Mouse (Mus musculus) frontal cortex, adult (tissue): ENCODE measurements around the gene Fgd2.
A peak's percentile ranks its signal among the peaks of the same experiment; 100 is the strongest.
"Not testable (repeated sequence)": the region's sequence is repeated elsewhere in the genome, so short reads cannot be mapped to it uniquely, and the experiment has no call there.

Source experiments
- ATAC-seq: cut with Nextera tagmentation; 2 replicates; pipeline ENCODE4 v1.9.2; 2017; ENCODE audit warnings: mild to moderate bottlenecking, moderate library complexity, mixed read lengths; ENCODE audit not compliant: low TSS enrichment

Gene Fgd2

DNA sequence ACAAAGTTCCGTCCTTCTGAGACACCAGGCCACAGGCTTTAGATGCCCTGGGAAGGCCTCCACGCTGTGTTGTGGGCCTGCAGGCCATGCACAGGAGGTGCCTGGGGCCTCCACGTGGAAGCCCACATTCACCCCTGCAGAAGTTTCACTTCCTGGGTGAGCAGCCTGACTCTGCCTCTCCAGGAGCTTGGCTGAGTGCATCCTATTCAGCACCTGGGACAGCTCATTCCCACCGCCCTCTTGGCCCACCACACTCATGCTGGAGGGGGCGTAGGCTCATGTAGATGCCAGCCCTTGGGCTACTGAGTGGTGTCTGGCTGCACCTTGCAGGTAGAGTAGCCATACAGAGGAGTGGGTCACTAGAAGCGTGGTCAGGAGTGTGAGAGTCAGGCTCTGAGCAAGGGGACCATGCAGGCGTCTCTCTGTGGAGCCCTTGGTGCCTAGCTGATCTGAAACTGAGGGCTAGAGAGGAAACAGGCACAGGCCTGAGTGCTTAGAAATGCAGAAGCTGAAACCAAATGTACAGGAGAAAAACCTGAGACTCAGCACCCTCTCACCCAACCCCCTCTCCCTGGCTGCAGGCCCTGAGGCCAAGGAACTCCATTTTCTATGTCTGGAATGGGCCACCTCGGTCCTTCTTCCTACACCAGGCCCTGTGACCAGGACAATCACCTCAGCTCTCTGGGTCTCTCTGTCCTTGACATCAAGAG lies 1.4 kb downstream of the Fgd2 start:
- no peak for ATAC-seq

GRCm38 (mm10) chr17:29363109-29363508 lies 2.4 kb downstream of the Fgd2 start:
- ATAC-seq: no peak

GRCm38 (mm10) chr17:29365105-29365621 lies 4.4 kb downstream of the Fgd2 start:
- no peak for ATAC-seq

DNA sequence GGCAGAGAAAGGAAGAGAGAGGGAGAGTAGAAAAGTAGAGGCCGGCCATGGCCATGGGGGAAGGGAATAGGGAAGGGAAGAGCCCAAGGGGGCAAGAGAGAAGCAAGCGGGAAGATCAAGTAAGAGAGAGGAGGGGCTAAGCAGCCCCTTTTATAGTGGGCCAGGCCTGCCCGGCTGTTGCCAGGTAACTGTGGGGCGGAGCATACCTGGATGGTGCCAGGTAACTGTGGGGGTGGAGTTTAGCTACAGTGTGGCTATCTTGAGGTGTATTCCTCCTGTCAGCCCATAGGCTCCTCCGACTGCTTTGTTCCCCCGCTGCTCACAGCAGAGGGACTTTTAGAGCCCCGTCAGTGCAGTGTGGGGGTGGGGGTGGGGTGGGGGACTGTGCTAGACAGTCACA lies 8.0 kb downstream of the Fgd2 start:
- ATAC-seq: no peak

DNA sequence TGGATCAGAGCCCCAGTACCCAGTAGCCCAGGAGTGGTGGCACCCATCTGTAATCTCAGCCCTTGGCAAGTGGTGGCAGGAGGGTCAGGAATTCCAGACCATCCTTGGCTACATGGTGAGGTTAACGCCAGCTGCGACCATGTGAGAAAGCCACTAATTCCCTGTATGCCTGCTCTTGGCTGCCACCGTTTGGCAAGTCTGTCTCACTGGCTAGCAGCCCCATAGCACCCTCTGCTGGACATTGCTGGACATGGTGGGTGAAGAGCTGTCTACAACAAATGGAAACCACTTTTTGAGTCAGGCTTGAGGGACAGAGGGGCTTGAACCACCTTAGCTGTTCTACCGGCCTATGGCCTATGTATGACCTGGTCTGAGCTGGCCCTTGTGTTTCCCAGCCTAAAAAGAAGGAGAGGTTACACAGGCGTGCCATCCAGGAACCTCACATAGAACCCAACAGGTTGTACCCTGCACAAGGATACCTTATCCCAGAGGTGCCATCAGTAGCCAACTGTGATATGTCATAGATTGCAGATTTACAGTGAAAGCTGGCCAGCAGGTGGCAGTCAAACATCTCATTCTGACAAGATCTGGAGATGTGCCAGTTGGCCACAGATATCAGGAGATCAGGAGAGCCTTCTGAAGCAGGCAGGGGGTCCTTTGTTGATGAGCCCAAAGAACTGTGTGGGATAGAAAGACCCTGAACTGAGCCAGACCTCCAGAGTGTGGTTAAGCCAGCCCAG lies 10.4 kb downstream of the Fgd2 start:
- ATAC-seq: peak; percentile 86

- ATAC-seq: no peak
Observed at GRCm38 (mm10) chr17:29375871-29376270, 15.2 kb downstream of the Fgd2 start.

DNA sequence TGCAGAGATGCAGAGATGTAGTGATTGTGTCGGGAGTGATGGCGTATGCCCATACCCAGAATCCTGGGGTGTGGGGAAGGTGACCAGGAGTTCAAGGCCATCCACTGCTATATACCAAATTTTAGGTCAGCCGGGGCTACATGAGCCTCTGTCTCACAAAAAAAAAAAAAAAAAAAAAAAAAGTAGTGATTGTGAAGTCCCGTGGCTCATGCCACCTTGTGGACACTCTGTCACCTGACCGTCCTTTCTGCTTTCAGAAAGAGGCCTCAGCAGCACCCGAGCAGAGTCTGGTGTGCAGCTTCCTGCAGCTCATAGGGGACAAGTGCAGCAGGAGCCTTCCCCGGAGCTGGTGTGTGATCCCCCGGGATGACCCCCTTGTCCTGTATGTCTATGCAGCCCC lies 17.3 kb downstream of the Fgd2 start:
- no peak for ATAC-seq

- ATAC-seq: no peak
Observed at GRCm38 (mm10) chr17:29380241-29380640, 19.5 kb downstream of the Fgd2 start.

DNA sequence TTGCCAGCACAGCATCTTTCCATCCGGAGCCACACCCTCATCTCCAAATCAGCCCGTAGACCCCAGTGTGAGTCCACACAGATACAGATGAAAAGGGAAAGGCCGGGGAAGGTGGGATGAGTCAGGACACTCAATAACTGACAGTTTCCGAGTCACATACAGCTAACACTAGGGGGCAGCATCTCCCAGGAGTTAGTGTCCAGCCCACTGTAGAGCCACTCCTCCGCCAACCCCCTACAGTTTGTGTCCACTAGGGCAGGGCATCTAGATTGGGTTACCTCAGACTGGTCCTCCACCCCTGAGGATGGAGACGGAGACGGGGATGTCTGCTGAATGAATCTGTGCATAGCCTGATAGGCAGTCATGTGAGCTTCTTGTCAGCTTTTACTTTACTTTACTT lies 20.8 kb downstream of the Fgd2 start:
- peak; percentile 62; the same call in 1 of the 2 replicates for ATAC-seq

DNA sequence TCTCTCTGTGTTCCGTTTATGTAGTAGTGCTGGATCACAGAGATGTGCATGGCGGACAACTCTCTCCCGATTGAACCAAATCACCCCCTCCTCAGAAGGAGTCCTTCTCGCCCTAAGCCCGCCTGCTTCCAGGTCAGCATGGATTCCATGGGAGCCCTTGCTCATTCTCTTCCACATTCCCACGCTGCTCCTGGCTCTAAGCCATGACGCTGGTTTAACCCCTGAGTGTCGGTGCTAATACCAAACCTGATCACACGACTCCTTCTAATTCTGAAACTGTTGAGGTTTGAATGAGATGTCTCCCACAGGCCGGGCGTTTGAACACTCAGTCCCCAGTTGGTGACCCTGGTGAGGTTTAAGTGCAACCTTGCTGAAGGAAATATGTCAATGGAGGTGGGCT lies 21.7 kb downstream of the Fgd2 start:
- no peak for ATAC-seq

GRCm38 (mm10) chr17:29383923-29384322 lies 23.2 kb downstream of the Fgd2 start:
- ATAC-seq: no peak

- no peak for ATAC-seq
Observed at GRCm38 (mm10) chr17:29384850-29385438, 24.2 kb downstream of the Fgd2 start.

- no peak for ATAC-seq
Observed at GRCm38 (mm10) chr17:29385746-29386145, 25.0 kb downstream of the Fgd2 start.

- no peak for ATAC-seq
Observed at GRCm38 (mm10) chr17:29388978-29389377, 28.3 kb downstream of the Fgd2 start.

DNA sequence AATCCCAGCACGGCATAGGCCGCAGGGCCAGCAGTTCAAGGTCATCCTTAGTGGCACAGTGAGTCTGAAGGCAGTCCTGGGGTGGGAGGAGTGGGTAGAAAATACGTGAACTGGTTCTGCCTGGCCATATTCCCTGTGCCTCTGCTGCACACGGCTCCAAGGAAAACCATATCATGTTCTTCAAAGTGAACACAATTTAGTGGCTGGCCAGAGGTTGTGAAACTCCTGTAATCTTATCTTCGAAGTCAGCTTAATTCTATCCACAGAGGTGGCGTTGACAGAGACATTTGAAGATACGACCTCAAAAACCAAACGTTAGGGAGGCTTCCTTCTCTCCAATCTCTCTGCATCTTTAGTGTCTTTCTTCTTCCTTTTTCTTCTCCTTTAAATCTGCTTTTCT lies 30.6 kb downstream of the Fgd2 start:
- no peak for ATAC-seq

- ATAC-seq: no peak
Observed at GRCm38 (mm10) chr17:29393335-29394089, 32.8 kb downstream of the Fgd2 start.

DNA sequence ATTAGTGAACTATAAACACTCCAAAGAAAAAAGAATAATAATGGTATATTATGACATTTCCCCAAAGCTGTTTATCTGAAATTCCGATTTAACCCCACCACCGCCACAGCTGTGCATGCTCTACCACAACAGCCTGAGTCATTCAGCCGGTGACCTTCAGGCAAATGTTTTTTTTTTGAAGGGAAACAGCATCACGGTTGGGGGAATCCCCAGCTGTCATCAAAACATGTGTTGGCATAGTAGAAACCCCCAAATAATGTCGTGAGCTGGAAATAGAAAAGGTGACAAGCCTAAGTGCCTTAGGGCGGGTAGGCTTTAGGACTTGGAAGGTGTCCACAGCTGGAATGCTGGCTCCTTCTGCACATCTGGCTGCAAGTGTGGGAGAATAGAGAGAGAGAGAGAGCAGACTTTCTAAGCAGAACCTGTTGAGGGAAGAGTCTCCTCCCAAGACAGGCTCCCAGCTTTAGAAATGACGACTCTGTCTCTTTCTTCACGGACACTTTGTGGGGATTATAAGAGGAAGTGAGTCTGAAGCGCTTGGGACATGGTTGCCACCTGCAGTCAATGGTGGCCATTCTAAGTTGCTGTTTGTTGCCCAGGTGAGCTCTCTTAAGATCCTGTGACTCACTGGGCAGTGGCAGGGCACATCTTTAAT lies 33.5 kb downstream of the Fgd2 start:
- no peak for ATAC-seq

DNA sequence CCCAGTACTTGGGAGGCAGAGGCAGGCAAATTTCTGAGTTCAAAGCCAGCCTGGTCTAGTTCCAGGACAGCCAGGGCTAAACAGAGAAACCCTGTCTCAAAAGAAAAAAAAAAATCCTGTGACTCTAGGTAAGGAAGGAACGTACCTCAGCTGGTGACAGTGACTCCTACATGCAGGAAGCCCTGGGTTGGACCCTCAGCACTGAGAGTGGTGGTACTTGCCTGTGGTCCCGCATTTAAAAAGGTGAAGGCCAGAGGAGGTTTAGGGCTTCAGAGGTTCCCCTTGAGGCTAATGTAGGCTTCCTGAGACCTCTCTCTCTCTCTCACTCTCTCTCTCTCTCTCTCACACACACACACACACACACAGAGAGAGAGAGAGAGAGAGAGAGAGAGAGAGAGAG lies 34.0 kb downstream of the Fgd2 start:
- ATAC-seq: not testable (repeated sequence)

- ATAC-seq: no peak
Observed at GRCm38 (mm10) chr17:29395381-29395780, 34.7 kb downstream of the Fgd2 start.

DNA sequence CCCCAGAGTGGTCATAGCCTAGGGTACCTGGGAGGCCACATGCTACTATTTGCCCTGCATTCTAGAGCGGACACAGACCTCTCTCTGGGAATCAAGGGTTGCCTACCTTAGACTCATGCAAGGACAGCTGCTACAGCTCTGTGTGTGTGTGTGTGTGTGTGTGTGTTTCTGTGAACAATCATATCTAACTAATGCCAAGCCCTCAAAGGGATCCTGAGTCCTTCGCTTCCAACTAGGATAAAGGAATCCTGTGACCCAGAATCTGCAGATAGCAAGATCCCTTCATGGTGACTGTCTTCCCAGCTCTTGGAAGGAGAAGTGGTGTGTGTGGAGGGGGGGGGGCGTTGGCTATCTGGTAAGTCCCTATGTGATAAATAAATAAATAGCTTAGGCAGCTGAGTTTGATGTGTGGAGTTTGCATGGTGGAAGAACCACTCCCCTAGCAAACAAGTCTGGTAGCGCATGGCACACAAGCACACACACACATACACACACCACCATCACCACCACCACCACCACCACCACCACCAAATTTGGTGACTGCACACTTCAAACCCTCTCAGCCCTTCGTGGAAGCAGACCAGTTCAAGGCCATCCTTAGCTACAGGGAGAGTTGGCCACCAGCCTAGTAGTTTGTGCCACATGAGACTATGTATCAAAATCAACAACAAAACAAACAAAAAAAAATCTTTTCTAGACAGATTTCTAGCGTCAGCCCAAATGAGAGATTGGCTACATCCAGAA lies 35.5 kb downstream of the Fgd2 start:
- no peak for ATAC-seq

- ATAC-seq: peak; percentile 69; the same call in 1 of the 2 replicates
Observed at GRCm38 (mm10) chr17:29396821-29397242, 36.1 kb downstream of the Fgd2 start.
